Mouse (Mus musculus) intestine, embryonic 14.5 days (tissue): ENCODE data around the gene Rbpj. TPM values are rescaled to one million over a fixed set of nuclear protein-coding genes. Genes with fewer than 3 reads are reported as not detected.

Source experiments
- ATAC-seq: fragments of 200-750 bp; cut with Nextera tagmentation; replicated peaks from 2 replicates; pipeline ENCODE4 v1.8.0; 2017; ENCODE audit warnings: low read depth, moderate number of reproducible peaks, moderate TSS enrichment, moderate library complexity; ENCODE audit not compliant: low FRiP score, low TSS enrichment
- DNase-seq: peaks from one replicate; pipeline ENCODE4 v3.0.0-alpha.2; 2018; ENCODE audit warnings: low spot score
- H3K27ac ChIP-seq: fragments of 300-500 bp; sonication (generic); 2 replicates; pipeline ENCODE4 v1.5.1; 2014; ENCODE audit warnings: low read depth, mild to moderate bottlenecking, control low read depth
- H3K27me3 ChIP-seq: fragments of 300-500 bp; sonication (generic); replicated peaks from 2 replicates; pipeline ENCODE4 v1.6.1; 2014; ENCODE audit warnings: low read length, control low read depth; ENCODE audit not compliant: control insufficient read depth, insufficient read depth
- H3K36me3 ChIP-seq: fragments of 300-500 bp; sonication (generic); 2 replicates; pipeline ENCODE4 v1.6.1; 2014; ENCODE audit warnings: low read length, control low read depth; ENCODE audit not compliant: control insufficient read depth, insufficient read depth
- H3K4me1 ChIP-seq: fragments of 300-500 bp; sonication (generic); replicated peaks from 2 replicates; pipeline ENCODE4 v1.6.1; 2014; ENCODE audit warnings: low read length, control low read depth, mixed read lengths; ENCODE audit not compliant: control insufficient read depth, insufficient read depth
- H3K4me2 ChIP-seq: fragments of 300-500 bp; sonication (generic); 2 replicates; pipeline ENCODE4 v1.6.1; 2014; ENCODE audit warnings: low read length
- H3K4me3 ChIP-seq: fragments of 300-500 bp; sonication (generic); 2 replicates; pipeline ENCODE4 v1.5.1; 2014; ENCODE audit warnings: low read depth, low read length, control low read depth, mixed read lengths
- H3K9ac ChIP-seq: fragments of 300-500 bp; sonication (generic); 2 replicates; pipeline ENCODE4 v1.6.1; 2014; ENCODE audit warnings: mild to moderate bottlenecking, low read length
- H3K9me3 ChIP-seq: fragments of 300-500 bp; sonication (generic); 2 replicates; pipeline ENCODE4 v1.6.1; 2016; ENCODE audit warnings: low read length, control low read depth; ENCODE audit not compliant: control insufficient read depth
- WGBS: fragments of 180-500 bp; shearing (Covaris S2); extraction: QIAGEN DNeasy Blood & Tissue Kit; methylation state at CpG from one replicate; pipeline ENCODE4 v1.1.7; 2014; 5-methylcytosine and 5-hydroxymethylcytosine counted together
- polyA plus RNA-seq: library from polyadenylated mRNA; unstranded; fragments of >200 nt; fragmentation: Nextera tagmentation; extraction: Ambion mirVana; gene quantifications from 2 replicates; pipeline ENCODE4 v1.2.1, GENCODE M21; 2014

The Rbpj gene
- polyA plus RNA-seq, 1 experiment from 2014 or later: 39.3 TPM

GRCm38 (mm10) chr5:53607230-53607996 is 141.5 kb downstream of the Rbpj start:
- Histone ChIP-seq H3K9me3 (no peaks in the 10 kb centered on the region), H3K36me3 (no peaks in the 10 kb centered on the region), H3K9ac (no peak overlapping the region), H3K4me1 (no peaks in the 10 kb centered on the region), H3K27ac (no peak overlapping the region), H3K27me3 (no peaks in the 10 kb centered on the region), H3K4me2 (no peak overlapping the region), H3K4me3 (no peak overlapping the region)
- ATAC-seq: no peak
- no peak for DNase-seq
- WGBS: 78% methylated on average over 9 of the region's 9 CpGs

DNA sequence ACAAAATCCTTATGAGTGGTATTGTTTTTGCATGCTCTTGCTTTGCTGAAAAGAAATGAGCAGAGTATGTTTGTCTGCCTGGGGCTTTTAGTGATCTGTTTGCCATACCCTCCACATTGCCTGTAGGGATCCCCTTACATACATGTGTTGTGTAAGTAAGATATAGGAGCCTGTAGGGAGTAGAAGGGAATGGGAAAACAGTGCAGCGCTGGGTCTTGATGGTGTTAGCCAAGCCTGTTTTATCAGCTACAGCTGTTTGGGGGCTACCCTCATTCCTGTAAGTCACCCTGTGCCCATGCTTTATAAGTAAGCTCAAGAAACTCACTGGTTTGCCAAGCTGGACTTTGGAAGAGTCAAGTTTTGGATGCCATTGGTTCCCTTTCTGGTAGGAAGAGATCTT is 152.9 kb downstream of the Rbpj start:
- Histone ChIP-seq H3K36me3 (no peaks in the 10 kb centered on the region), H3K27ac (no peak overlapping the region), H3K4me3 (no peak overlapping the region), H3K9ac (no peak overlapping the region), H3K4me1 (peaks cover 12% of the 10 kb centered on the region), H3K27me3 (no peaks in the 10 kb centered on the region), H3K9me3 (0 out of 2 replicates have a peak, but pooled peaks cover 7% of the 10 kb centered on the region), H3K4me2 (no peak overlapping the region)
- WGBS: 83% methylated on average over 1 of the region's 1 CpGs
- ATAC-seq: no peak
- DNase-seq: no peak

DNA sequence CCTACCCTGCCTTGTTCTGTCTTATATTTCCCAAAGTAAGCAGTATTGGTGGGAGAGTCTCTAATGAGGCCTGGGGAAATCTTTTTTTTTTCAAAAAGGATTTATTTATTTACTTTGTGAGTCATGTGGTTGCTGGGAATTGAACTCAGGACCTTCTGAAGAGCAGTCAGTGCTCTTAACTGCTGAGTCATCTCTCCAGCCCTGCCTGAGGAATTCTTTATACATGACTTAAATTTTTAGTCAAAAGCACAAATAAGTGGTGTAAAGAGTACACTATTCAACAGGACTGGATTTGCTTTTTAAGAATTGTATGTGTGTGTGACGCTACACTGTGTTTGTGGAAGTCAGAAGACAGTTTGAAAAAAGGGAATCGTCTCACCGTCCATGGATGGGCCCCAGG is 166.1 kb downstream of the Rbpj start:
- H3K4me1 ChIP-seq: no peaks in the 10 kb centered on the region
- peaks cover 20% of the 10 kb centered on the region for H3K36me3 ChIP-seq
- 74% methylated on average over 3 of the region's 3 CpGs for WGBS
- DNase-seq: no peak
- no peak overlapping the region for H3K9ac ChIP-seq
- H3K4me3 ChIP-seq: no peak overlapping the region
- no peak overlapping the region for H3K4me2 ChIP-seq
- no peaks in the 10 kb centered on the region for H3K27me3 ChIP-seq
- ATAC-seq: no peak
- H3K27ac ChIP-seq: no peak overlapping the region
- no peaks in the 10 kb centered on the region for H3K9me3 ChIP-seq

DNA sequence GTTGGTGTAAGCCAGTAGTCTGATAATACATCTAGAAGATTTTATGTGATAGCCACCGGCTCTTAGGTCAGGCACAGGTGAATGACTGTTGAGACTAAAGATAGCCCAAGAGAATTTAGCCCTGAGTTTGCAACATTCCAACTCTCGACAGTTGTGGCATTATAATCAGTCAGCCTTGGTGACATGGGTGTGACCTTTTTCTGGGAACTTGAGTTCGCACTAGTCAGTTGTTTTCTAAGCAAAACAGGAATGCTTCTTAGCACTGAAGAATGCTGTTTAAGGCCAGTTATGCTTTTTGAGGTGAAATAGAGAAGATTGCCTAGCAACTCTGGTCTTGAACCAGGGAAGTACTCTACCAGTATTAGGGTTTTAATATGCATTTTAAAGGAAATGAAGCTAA is 170.8 kb downstream of the Rbpj start:
- Histone ChIP-seq H3K4me3 (no peak overlapping the region), H3K27me3 (no peaks in the 10 kb centered on the region), H3K4me2 (no peak overlapping the region), H3K27ac (no peak overlapping the region), H3K9ac (no peak overlapping the region), H3K36me3 (peaks cover 7% of the 10 kb centered on the region; the same call in 1 of the 2 replicates), H3K9me3 (no peaks in the 10 kb centered on the region), H3K4me1 (no peaks in the 10 kb centered on the region)
- ATAC-seq: no peak
- no peak for DNase-seq
- WGBS: 69% methylated on average over 3 of the region's 3 CpGs

DNA sequence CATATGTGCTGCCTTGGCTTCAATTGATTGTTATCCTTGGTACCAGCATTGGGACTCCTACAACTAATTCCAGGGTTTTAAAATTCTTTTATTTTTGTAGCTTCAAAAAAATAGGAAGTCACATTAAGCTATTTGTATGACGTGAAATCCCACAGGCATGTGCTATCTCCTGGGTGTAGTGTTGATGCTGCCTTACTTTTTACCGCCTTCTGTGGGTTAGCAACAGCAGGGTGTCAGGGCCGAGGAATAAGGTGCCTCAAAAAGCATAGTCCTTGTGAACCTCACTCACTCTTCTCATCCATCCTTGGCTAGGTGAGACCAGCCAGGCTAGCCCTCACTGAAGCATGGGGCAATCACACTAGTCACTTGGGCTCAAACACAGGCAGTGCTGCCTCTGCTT is 171.3 kb downstream of the Rbpj start:
- H3K36me3 ChIP-seq: peaks cover 10% of the 10 kb centered on the region
- H3K4me1 ChIP-seq: no peaks in the 10 kb centered on the region
- H3K4me3 ChIP-seq: no peak overlapping the region
- DNase-seq: no peak
- no peak overlapping the region for H3K9ac ChIP-seq
- no peak for ATAC-seq
- H3K27me3 ChIP-seq: no peaks in the 10 kb centered on the region
- H3K4me2 ChIP-seq: no peak overlapping the region
- 85% methylated on average over 3 of the region's 3 CpGs for WGBS
- no peaks in the 10 kb centered on the region for H3K9me3 ChIP-seq
- H3K27ac ChIP-seq: no peak overlapping the region

DNA sequence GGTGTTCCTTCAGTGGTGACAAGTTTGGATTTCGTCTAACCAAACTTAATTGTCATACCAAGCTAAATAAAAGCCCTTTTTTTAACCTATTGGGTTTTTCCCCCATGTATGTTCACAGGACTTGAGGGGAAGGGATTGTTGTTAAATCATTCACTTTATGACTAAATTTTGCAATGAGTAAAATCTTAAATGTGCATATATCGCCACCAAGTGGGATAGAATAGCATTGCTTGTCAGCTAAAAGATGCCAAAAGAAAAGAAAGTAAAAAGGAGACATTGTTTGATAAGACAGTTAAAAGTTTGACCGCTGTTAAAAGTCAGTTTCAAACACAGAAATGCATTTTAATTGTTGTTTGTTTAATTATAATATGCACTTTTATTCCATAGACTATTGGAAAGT is 172.7 kb downstream of the Rbpj start:
- no peak for ATAC-seq
- WGBS: 78% methylated on average over 3 of the region's 3 CpGs
- Histone ChIP-seq H3K36me3 (peaks cover 24% of the 10 kb centered on the region), H3K27me3 (no peaks in the 10 kb centered on the region), H3K4me1 (no peaks in the 10 kb centered on the region), H3K9ac (no peak overlapping the region), H3K9me3 (no peaks in the 10 kb centered on the region), H3K27ac (no peak overlapping the region), H3K4me3 (no peak overlapping the region), H3K4me2 (no peak overlapping the region)
- no peak for DNase-seq

DNA sequence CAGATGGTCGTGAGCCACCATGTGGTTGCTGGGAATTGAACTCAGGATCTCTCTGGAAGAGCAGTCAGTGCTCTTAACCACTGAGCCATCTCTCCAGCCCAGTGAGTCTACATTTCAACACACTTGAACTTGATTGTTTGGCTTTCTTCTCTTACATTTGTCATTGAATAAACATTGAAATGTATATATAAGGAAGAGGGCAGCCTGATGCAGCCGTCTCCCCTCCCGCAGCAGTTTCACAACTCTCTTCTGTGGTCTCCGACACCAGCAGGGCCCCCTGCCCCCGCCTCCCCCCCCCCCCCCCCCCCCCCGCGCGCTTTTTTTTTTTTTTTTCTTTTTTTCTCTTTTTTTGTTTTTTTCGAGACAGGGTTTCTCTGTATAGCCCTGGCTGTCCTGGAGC is 180.7 kb downstream of the Rbpj start:
- no peaks in the 10 kb centered on the region for H3K9me3 ChIP-seq
- H3K36me3 ChIP-seq: peaks cover 61% of the 10 kb centered on the region
- ATAC-seq: no peak
- no peak overlapping the region for H3K4me3 ChIP-seq
- DNase-seq: no peak
- no peak overlapping the region for H3K9ac ChIP-seq
- H3K27ac ChIP-seq: no peak overlapping the region
- no peak overlapping the region for H3K4me2 ChIP-seq
- H3K27me3 ChIP-seq: no peaks in the 10 kb centered on the region
- no peaks in the 10 kb centered on the region for H3K4me1 ChIP-seq
- 51% methylated on average over 4 of the region's 9 CpGs for WGBS

DNA sequence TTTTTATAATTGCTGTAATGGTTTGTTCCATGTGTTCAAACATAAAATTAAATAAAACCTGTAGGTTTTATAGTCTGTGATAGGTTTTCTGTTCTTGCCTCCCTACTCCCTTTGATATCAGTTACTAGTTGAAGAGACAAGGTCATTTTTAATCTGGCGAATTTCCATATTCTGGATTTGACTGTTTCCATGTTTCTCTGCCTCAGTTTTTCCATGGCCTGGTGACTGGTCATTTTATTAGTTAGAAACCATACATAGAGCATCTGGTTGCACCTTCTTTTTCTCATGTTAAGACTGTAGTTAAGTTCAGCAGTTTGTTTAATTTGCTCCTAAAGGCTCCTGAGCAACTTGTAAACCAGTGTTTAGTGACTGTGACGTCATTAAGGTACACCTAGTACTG is 181.4 kb downstream of the Rbpj start:
- H3K4me2 ChIP-seq: no peak overlapping the region
- H3K4me3 ChIP-seq: no peak overlapping the region
- H3K27ac ChIP-seq: no peak overlapping the region
- WGBS: 90% methylated on average over 2 of the region's 2 CpGs
- H3K27me3 ChIP-seq: no peaks in the 10 kb centered on the region
- H3K36me3 ChIP-seq: peaks cover 63% of the 10 kb centered on the region
- no peak overlapping the region for H3K9ac ChIP-seq
- no peak for ATAC-seq
- no peaks in the 10 kb centered on the region for H3K9me3 ChIP-seq
- DNase-seq: no peak
- no peaks in the 10 kb centered on the region for H3K4me1 ChIP-seq

DNA sequence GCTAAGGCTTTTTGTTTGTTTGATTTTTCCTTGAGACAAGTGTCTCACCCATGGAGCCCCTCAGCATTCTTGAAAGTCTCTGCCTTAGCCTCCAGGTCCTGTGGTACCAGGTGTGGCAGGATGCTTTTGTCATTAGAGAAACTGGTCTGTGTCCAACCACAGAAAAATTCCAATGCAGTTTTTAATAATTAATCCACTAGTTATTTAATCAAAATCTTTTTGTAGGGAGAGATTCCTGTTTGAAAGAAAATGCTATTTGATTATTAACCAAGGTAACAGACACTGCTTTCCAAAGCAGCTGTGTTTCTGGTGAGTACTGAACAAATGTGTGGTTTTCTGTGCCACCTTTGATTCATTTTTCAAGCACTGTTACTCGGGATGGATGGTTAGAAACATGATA is 190.6 kb downstream of the Rbpj start:
- no peaks in the 10 kb centered on the region for H3K4me1 ChIP-seq
- DNase-seq (no peak), ATAC-seq (no peak)
- H3K27ac ChIP-seq: no peak overlapping the region
- no peaks in the 10 kb centered on the region for H3K27me3 ChIP-seq
- no peaks in the 10 kb centered on the region for H3K9me3 ChIP-seq
- no peak overlapping the region for H3K9ac ChIP-seq
- H3K4me3 ChIP-seq: no peak overlapping the region
- WGBS: 8% methylated on average over 1 of the region's 1 CpGs
- no peak overlapping the region for H3K4me2 ChIP-seq
- peaks cover 22% of the 10 kb centered on the region for H3K36me3 ChIP-seq
